Mouse (Mus musculus) kidney, adult 2 months (tissue): Measurements from ENCODE around the gene Slc6a13. TPM values are rescaled to one million over a fixed set of nuclear protein-coding genes. Genes with fewer than 3 reads are reported as not detected.

Experiments
- DNase-seq: peaks from one replicate; pipeline ENCODE4 v3.0.0; 2021
- H3K27ac ChIP-seq: fragments of 200-500 bp; 2 replicates; pipeline ENCODE4 v1.5.1; 2012; ENCODE audit warnings: low read depth, low read length, control low read depth, inconsistent platforms; ENCODE audit not compliant: insufficient read depth
- H3K27me3 ChIP-seq: fragments of 200-500 bp; replicated peaks from 2 replicates; pipeline ENCODE4 v1.6.1; 2012; ENCODE audit warnings: mild to moderate bottlenecking, moderate library complexity, low read length, inconsistent platforms; ENCODE audit not compliant: control insufficient read depth, insufficient read depth
- H3K36me3 ChIP-seq: fragments of 200-500 bp; 2 replicates; pipeline ENCODE4 v1.6.1; 2012; ENCODE audit warnings: mild to moderate bottlenecking, moderate library complexity, low read length, inconsistent platforms; ENCODE audit not compliant: control insufficient read depth, insufficient read depth
- H3K4me1 ChIP-seq: fragments of 200-500 bp; 2 replicates; pipeline ENCODE4 v1.6.1; 2011; ENCODE audit warnings: low read length; ENCODE audit not compliant: control insufficient read depth, insufficient read depth
- H3K4me3 ChIP-seq: fragments of 200-500 bp; 2 replicates; pipeline ENCODE4 v1.5.1; 2011; ENCODE audit warnings: mild to moderate bottlenecking, low read depth, low read length, control low read depth; ENCODE audit not compliant: insufficient read depth
- CTCF ChIP-seq: fragments of 200-500 bp; conservative IDR thresholded peaks from 2 replicates; pipeline ENCODE4 v1.5.1; 2011; ENCODE audit warnings: low read depth, mild to moderate bottlenecking, control low read depth, low read length, moderate library complexity, mixed read lengths; ENCODE audit not compliant: insufficient read depth, insufficient read length
- POLR2A ChIP-seq: fragments of 200-500 bp; IDR thresholded peaks from one replicate; pipeline ENCODE4 v1.6.1; 2011; ENCODE audit warnings: low read depth, low read length, control low read depth
- WGBS: fragments of 180-500 bp; shearing (Covaris S2); methylation state at CpG from one replicate; pipeline ENCODE4 v1.1.7; 2018; 5-methylcytosine and 5-hydroxymethylcytosine counted together
- polyA plus RNA-seq: library from polyadenylated mRNA; depleted of rRNA; stranded (reverse); fragments of >200 nt; gene quantifications from 2 replicates; pipeline ENCODE4 v1.2.3, GENCODE M21; 2012; rRNA removed

Gene Slc6a13
- 95.6 and 117 TPM in 2 replicates for polyA plus RNA-seq

- DNase-seq, result peak; percentile 86
- no peak for TF ChIP-seq POLR2A
- no peak for TF ChIP-seq CTCF
- WGBS, result 6% methylated on average over 11 of the region's 11 CpGs
- Histone ChIP-seq H3K36me3 (no peaks in the 10 kb centered on the region), H3K27me3 (no peaks in the 10 kb centered on the region), H3K4me1 (peaks cover 3% of the 10 kb centered on the region; the same call in 1 of the 2 replicates), H3K27ac (peak within 1 kb of the TSS; percentile 57), H3K4me3 (peak within 1 kb of the TSS; percentile 13; the same call in 1 of the 2 replicates)
Measured at GRCm38 (mm10) chr6:121299954-121300353, at the start of gene Slc6a13. Gene Slc6a13 (plus strand): TSS chr6:121300227.

- TF ChIP-seq CTCF (no peak), POLR2A (no peak)
- Histone ChIP-seq H3K27me3 (no peaks in the 10 kb centered on the region), H3K4me1 (peaks cover 5% of the 10 kb centered on the region; the same call in 1 of the 2 replicates), H3K4me3 (no peak overlapping the region), H3K36me3 (peaks cover 3% of the 10 kb centered on the region; the same call in 1 of the 2 replicates), H3K27ac (no peak overlapping the region)
- DNase-seq, result peak; percentile 68
- WGBS, result 37% methylated on average over 1 of the region's 1 CpGs
Measured at GRCm38 (mm10) chr6:121250406-121250805, 49.6 kb upstream of the Slc6a13 start.

- 81% methylated on average over 5 of the region's 5 CpGs for WGBS
- Histone ChIP-seq H3K27me3 (no peaks in the 10 kb centered on the region), H3K36me3 (peaks cover 3% of the 10 kb centered on the region; the same call in 1 of the 2 replicates), H3K4me3 (no peak overlapping the region), H3K27ac (no peak overlapping the region), H3K4me1 (peaks cover 5% of the 10 kb centered on the region; the same call in 1 of the 2 replicates)
- no peak for DNase-seq
- TF ChIP-seq POLR2A (no peak), CTCF (no peak)
Measured at GRCm38 (mm10) chr6:121251256-121251655, 48.8 kb upstream of the Slc6a13 start.

- peak; percentile 81 for DNase-seq
- H3K27me3 ChIP-seq, result no peaks in the 10 kb centered on the region
- WGBS, result 31% methylated on average over 9 of the region's 9 CpGs
Measured at GRCm38 (mm10) chr6:121260548-121260947, 39.5 kb upstream of the Slc6a13 start.

GRCm38 (mm10) chr6:121261233-121261632 is 38.8 kb upstream of the Slc6a13 start:
- Histone ChIP-seq H3K36me3 (no peaks in the 10 kb centered on the region), H3K27me3 (no peaks in the 10 kb centered on the region), H3K4me1 (no peaks in the 10 kb centered on the region), H3K4me3 (no peak overlapping the region), H3K27ac (no peak overlapping the region)
- WGBS, result 73% methylated on average over 8 of the region's 8 CpGs
- TF ChIP-seq POLR2A (no peak), CTCF (no peak)
- DNase-seq, result no peak

More at GRCm38 (mm10) chr6:121260548-121260947, 39.5 kb upstream of the Slc6a13 start:
- TF ChIP-seq POLR2A (no peak), CTCF (peak; percentile 78)
- Histone ChIP-seq H3K4me3 (no peak overlapping the region), H3K36me3 (no peaks in the 10 kb centered on the region), H3K27ac (no peak overlapping the region), H3K4me1 (no peaks in the 10 kb centered on the region)

DNA sequence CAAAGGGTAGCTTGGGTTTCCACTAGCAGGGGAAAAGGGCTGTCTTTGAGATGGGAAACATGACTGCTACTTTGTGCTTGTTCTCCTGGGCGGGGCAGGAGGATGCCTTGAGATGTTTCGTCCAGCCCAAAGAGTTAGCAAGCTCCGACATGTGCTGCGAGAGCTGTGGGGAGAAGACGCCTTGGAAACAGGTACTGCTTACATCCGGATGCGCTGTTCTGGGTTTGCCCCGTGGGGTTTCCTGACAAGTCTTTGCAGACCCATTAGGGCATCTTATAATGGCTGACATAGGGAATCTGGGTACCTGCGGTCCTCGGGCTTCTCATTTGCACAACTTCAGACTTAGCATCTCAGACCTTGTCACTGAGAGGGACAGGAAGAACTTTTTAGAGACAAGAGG is 38.0 kb upstream of the Slc6a13 start:
- no peak for DNase-seq
- 94% methylated on average over 10 of the region's 10 CpGs for WGBS
- no peak for TF ChIP-seq CTCF
- TF ChIP-seq POLR2A, result no peak
- Histone ChIP-seq H3K27ac (no peak overlapping the region), H3K27me3 (no peaks in the 10 kb centered on the region), H3K4me3 (no peak overlapping the region), H3K4me1 (no peaks in the 10 kb centered on the region), H3K36me3 (no peaks in the 10 kb centered on the region)

GRCm38 (mm10) chr6:121262496-121262895 is 37.5 kb upstream of the Slc6a13 start:
- TF ChIP-seq CTCF (no peak), POLR2A (no peak)
- no peaks in the 10 kb centered on the region for H3K36me3 ChIP-seq
- 87% methylated on average over 11 of the region's 11 CpGs for WGBS
- no peaks in the 10 kb centered on the region for H3K27me3 ChIP-seq
- no peaks in the 10 kb centered on the region for H3K4me1 ChIP-seq
- no peak overlapping the region for H3K27ac ChIP-seq
- DNase-seq, result no peak
- H3K4me3 ChIP-seq, result no peak overlapping the region

- DNase-seq, result no peak
- 87% methylated on average over 6 of the region's 6 CpGs for WGBS
Measured at GRCm38 (mm10) chr6:121270156-121270555, 29.9 kb upstream of the Slc6a13 start.

More at GRCm38 (mm10) chr6:121270156-121270555, 29.9 kb upstream of the Slc6a13 start:
- Histone ChIP-seq H3K4me1 (0 out of 2 replicates have a peak, but pooled peaks cover 2% of the 10 kb centered on the region), H3K27ac (no peak overlapping the region), H3K27me3 (no peaks in the 10 kb centered on the region), H3K4me3 (no peak overlapping the region), H3K36me3 (no peaks in the 10 kb centered on the region)
- TF ChIP-seq POLR2A, result no peak
- TF ChIP-seq CTCF, result no peak
